Mouse (Mus musculus): ENCODE results near the gene Asf1a.

DNA sequence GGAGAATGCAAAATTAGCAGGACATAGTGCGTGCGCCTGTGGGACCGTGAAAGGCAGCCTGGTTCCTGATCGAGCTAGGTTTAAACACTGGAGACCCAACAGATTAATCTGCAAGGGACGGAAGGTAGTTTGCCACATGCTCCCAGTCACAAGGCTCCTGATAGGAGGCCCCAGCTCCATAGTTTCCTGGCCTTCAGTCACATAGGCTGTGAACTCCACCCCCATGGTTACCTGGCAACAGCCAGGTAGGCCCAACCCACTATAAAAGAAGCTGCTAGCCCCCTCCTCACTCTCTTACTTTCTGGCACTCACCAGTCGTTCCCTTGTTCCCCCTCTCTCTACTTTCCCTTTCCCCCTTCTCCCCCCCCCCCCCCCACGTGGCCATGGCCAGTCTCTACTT is 16.4 kb upstream of the Asf1a start:
- TF ChIP-seq CTCF (IDR thresholded peaks at IDR 0.05; ENCODE audit: control insufficient read depth, insufficient read depth, insufficient read length) (no peak), MAX (IDR thresholded peaks at IDR 0.05) (no peak), USF1 (IDR thresholded peaks at IDR 0.05; ENCODE audit: low read depth) (no peak), MYOG (IDR thresholded peaks at IDR 0.05; ENCODE audit: control insufficient read depth, extremely low read depth, insufficient read length) (no peak), MYOD1 (IDR thresholded peaks at IDR 0.05; ENCODE audit: control insufficient read depth, insufficient read length, low read depth) (no peak), CEBPB (IDR thresholded peaks at IDR 0.05; ENCODE audit: low read depth) (no peak), FOSL1 (IDR thresholded peaks at IDR 0.05; ENCODE audit: insufficient read depth, low read length, poor library complexity, severe bottlenecking) (no peak)
